Mouse (Mus musculus) layer of hippocampus, adult 9-11 months (tissue): ENCODE measurements around the gene Olfr248.
"Not testable (repeated sequence)": the region's sequence is repeated elsewhere in the genome, so short reads cannot be mapped to it uniquely, and the experiment has no call there.

ENCODE experiments used
- DNase-seq: peaks from one replicate; pipeline ENCODE4 v3.0.0; 2022

The Olfr248 gene

DNA sequence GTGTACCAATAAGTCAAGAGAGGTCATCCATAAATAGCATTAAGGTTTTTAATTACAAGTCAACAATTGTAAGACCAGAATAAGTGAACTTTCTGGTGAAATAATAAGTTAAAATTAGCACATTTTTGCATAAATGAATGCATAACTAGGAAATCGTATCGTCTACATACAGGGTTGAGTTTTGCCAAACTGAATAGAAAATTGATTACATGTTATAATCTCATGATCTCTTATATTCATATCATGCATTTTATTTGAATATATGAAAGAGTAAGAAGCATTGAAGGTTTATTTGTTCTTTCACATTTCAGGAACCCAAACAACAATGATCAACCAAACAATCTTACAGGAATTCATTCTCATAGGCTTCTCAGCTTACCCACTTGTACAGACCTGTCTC is at the start of gene Olfr248:
TSS of gene Olfr248 (plus strand) at position 301 of the 400 bp plus-strand sequence.
- DNase-seq: no peak

DNA sequence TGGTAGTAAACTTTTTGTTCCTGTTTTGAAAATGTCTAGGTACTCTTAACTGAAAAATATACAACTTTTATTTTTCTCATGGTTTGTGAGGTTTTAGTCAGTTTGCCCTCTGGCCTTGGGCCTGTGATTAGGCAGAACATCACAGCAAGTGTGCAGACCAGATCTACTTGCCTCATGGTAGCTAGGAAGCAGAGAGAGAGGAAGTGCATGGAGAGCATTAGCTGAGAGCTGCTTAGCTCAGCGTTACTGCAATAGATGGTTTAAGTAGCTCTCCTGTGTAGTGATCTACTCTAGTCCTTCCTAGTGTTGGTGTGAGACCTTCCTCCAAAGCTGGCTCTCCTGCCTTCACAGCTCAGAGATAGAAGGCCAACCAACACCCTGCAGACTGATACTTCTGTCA is 37.2 kb upstream of the Olfr248 start:
- DNase-seq: not testable (repeated sequence)

DNA sequence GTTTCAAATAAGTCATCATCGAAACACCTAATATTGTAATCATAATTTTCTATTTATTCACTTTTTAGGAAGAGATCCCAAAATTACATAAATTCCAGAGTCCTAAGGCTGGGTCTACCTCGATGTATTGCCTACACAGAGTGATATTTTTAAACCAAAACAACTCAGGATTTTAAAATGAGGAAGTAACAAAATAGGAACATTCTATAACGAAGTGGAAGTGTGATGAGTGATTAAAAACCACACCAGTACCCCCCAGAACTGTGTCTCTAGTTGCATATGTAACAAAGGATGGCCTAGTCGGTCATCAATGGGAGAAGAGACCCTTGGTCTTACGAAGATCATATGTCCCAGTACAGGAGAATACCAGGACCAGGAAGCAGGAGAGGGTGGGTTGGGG is 36.2 kb upstream of the Olfr248 start:
- DNase-seq: no peak

DNA sequence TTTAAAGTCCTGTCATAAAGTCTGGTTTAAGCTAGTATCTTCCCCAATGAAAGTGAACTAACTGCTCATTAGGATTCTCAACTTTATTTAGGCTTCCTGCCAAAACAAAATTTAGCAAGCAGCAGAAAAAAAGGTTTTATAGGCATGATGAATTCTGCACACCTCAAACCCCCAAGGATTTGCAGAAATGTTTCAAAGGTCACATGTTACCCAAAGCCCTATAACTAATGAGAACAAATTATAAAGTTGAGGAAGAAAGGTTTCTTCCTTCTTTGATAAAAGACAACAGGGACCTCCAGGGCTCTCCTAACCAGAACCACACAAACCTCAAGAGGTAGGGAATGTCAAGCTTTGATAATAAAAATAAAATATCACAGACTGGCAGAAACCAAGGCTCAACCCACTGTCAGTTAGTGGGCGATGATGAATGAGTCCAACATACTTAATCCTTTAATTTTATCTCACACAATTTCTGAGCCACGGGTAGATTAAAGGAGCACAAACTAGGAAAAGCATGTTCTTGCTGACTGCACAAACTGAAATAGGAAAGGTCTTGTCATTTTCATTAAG is 25.9 kb upstream of the Olfr248 start, which contains the start of gene Olfr417:
TSS of gene Olfr417 (plus strand) at position 241 of the 570 bp plus-strand sequence.
- no peak for DNase-seq

DNA sequence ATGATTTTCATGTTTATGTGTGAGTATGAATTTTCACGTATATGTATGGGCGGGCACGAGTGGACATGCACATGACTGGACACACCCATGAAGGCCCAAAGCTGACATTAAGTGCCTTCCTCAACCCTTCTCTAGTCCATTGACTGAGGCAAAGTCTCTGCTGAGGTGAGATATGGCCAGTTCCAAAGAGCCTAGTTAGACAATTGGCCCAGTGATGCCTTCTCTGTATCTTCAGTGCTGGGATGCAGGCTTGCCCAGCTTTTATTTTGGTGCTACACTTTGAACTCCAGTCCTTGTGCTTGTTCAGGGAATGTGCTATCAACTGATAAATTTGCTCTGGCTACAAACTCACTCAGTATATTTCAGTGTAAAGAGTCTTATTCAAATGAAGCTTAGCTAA is 17.0 kb upstream of the Olfr248 start:
- no peak for DNase-seq

DNA sequence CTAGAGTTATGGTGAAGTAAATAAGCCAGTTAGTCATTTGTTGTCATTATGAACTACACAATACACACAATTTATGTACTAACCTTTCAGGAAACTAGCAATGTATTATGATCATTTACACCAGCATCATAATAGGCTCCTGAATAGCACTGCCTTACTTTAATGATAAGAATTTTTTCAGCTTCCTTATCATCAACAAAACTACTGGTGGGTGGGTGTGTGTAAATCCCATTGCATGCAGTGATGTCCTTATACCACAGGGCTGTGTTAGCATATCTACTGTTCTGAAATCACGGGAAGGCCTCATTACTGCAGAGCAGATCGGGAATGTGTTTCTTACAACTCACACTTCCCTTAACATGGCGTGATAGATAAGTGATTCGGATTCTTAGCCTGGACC is 32.1 kb downstream of the Olfr248 start:
- no peak for DNase-seq

DNA sequence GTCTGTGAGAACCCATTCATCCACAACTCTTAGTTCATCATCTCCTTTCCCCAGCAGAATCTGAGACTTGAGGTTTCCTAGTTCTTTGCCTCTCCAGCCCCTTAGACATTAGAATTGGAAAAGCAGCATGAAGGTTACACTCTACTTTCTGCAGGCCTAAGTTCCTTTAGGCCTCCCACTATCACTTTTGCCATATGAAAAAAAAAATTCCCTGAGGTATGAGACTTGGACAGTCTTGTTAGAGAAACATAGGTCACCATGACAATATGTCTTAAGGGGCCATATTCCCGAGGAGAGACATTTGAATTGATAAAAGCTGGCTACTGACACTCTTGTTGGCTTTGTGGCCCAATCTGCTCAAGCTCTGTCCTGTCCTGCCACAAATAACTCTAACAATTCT is 32.9 kb downstream of the Olfr248 start, which contains the start of gene Olfr414:
TSS of gene Olfr414 (plus strand) at position 301 of the 400 bp plus-strand sequence.
- no peak for DNase-seq

DNA sequence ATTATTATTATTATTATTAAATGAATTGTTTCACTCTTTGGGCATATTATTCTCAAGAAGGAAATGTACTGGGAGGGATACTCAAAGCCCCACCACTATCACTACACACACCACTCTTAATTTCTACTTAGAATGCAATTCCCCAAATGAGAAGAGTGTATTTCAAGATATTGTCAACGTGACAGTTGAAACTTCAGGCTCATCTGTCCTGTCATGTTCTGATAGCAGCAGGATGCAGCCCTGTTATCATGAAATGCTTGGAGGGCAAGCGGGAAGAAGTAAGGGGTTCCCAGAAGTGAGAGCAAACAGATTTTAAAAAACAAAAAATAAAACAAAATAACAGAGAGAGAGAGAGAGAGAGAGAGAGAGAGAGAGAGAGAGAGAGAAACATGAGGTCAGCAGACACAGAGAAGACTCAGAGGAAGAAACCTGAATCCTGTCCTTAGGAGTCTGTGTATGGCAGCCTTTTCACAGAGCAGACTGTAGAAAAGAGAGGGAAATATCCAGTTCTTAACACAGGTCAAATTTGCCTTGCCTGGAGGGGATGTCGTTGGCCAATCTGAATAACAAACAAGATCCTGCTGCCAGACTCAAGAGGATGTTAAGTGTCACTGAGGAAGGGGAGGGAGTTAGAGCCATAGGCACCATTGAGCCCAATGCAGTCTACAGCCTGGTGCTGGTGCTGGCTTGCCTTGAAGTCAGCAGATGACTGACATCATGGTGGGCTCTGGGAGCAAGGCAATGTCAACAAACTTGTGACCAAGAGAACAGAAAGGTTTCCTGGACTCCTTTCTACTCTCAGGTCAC is 35.5 kb downstream of the Olfr248 start:
- no peak for DNase-seq

DNA sequence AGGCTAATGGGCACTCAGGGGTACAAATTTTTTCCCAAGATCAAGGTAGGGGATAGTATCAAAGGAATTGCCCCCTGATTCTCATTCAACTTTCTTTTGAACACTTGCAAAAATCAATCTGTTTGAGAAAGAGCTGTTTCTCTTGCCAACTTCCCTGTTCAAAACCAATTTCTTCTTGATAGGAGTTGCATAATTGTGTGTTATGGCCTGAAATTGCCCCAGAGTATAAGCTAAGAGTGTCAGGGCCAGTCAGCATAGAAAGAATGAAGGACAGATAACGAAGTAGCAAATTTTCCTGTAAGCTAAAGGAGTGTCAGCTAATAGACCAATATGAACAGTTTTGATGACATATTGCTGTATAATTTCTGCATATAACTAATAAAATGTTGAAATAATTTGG is 36.6 kb downstream of the Olfr248 start:
- no peak for DNase-seq

DNA sequence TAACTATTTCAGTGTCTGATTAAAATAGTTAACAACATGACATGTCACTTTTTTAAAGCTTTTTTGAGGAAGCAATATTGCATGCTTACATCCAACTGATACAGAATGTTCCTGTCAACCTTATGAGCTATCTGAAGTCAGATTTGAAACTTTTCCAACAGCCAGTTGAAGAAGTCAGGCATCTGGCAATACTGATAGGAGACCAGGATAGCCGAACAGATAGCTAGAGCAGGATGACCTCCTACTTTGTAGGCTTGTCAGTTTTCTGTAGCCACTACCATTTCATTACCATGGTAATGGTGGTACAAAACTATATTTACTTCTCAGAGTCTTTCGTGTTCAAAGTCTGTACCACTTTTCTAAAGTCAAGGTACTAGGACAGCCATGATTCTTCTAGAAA is 37.6 kb downstream of the Olfr248 start:
- DNase-seq: no peak

DNA sequence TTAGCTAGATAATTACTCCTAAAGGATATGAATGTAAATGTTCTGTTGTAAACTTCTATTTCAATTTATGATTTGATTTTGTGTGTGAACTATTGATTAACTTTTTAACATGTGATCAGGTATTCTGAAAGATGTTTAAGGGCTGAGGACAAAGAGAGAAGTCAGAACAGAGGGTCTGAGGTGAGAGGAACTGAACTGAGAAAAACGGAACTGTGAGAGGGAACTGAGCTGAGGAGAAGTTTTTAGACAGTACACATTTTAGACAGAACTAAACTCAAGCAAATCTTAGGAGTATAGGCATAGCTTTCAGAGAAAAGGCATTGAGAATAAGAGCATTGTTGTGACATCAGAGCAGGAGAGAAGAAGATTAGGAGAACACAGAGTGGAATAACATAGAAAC is 43.3 kb downstream of the Olfr248 start:
- no peak for DNase-seq
